Comparison of ENCODE assay signal across 8 mouse cellular contexts in genomic region chr7:141436523-141436892, GRCm38 (mm10). TPM values are rescaled to one million over a fixed set of nuclear protein-coding genes. Genes with fewer than 3 reads are reported as not detected.
DNase-seq lines count a peak whose midpoint lies in the region; ATAC-seq and TF ChIP-seq lines count a peak whose summit lies in the region.

No protein-coding gene starts in this region.

- H3K4me3 ChIP-seq in lung, postnatal 0 days (ENCODE audit: low read depth, low read length): peak overlapping the region; percentile 65; the same call in 1 of the 2 replicates
- H3K4me3 ChIP-seq in forebrain, embryonic 11.5 days (ENCODE audit: low read depth, low read length): peak overlapping the region; percentile 58
- peak overlapping the region; percentile 70 for H3K4me3 ChIP-seq in limb, embryonic 12.5 days (replicated peaks)
- peak overlapping the region; percentile 76 for H3K4me3 ChIP-seq in small intestine, adult 2 months (ENCODE audit: low read depth, low read length)
- H3K4me3 ChIP-seq in thymus, adult 2 months (ENCODE audit: control insufficient read depth, insufficient read depth, low read length): no peak overlapping the region

- WGBS in lung, postnatal 0 days: 50% methylated on average over 2 of the region's 2 CpGs
- WGBS in forebrain, embryonic 11.5 days: 49% methylated on average over 2 of the region's 2 CpGs
- 74% methylated on average over 2 of the region's 2 CpGs for WGBS in limb, embryonic 12.5 days
- 34% methylated on average over 2 of the region's 2 CpGs for WGBS in small intestine, adult 2 months
- 46% methylated on average over 2 of the region's 2 CpGs for WGBS in thymus, adult 2 months

- H3K36me3 ChIP-seq in lung, postnatal 0 days (ENCODE audit: insufficient read depth, low read length): no peaks in the 10 kb centered on the region; the same call in 1 of the 2 replicates
- H3K36me3 ChIP-seq in forebrain, embryonic 11.5 days (ENCODE audit: control insufficient read depth, insufficient read depth, low read length): peaks cover 2% of the 10 kb centered on the region; the same call in 1 of the 2 replicates
- H3K36me3 ChIP-seq in limb, embryonic 12.5 days: peaks cover 62% of the 10 kb centered on the region
- peaks cover 25% of the 10 kb centered on the region for H3K36me3 ChIP-seq in small intestine, adult 2 months (ENCODE audit: control insufficient read depth, insufficient read depth, low read length)
- no peaks in the 10 kb centered on the region for H3K36me3 ChIP-seq in thymus, adult 2 months (ENCODE audit: control insufficient read depth, insufficient read depth, low read length)

- H3K27ac ChIP-seq in lung, postnatal 0 days (ENCODE audit: low read length): no peak overlapping the region
- no peak overlapping the region for H3K27ac ChIP-seq in forebrain, embryonic 11.5 days (ENCODE audit: low read depth, low read length)
- no peak overlapping the region for H3K27ac ChIP-seq in limb, embryonic 12.5 days
- peak overlapping the region; percentile 96 for H3K27ac ChIP-seq in small intestine, adult 2 months (ENCODE audit: insufficient read depth, low read depth, low read length)
- no peak overlapping the region for H3K27ac ChIP-seq in thymus, adult 2 months (ENCODE audit: control insufficient read depth, insufficient read depth, low read length)

- TF ChIP-seq EP300 in lung, postnatal 0 days (IDR thresholded peaks at IDR 0.05): no peak

- DNase-seq in lung, postnatal 0 days (ENCODE audit: low spot score): no peak
- no peak for DNase-seq in lung, postnatal 25 days (ENCODE audit: low spot score)
- DNase-seq in forebrain, embryonic 11.5 days (ENCODE audit: low spot score): no peak
- no peak for DNase-seq in thymus, adult 2 months
- DNase-seq in left cerebral cortex, adult 11 months (ENCODE audit: low spot score): no peak
- DNase-seq in layer of hippocampus, postnatal 14 days (ENCODE audit: low spot score in 2 of 2): no peak

- H3K4me2 ChIP-seq in lung, postnatal 0 days (replicated peaks; ENCODE audit: low read depth, low read length): peak overlapping the region; percentile 86
- peak overlapping the region; percentile 96 for H3K4me2 ChIP-seq in forebrain, embryonic 11.5 days (ENCODE audit: low read depth, low read length, severe bottlenecking)
- peak overlapping the region; percentile 87 for H3K4me2 ChIP-seq in limb, embryonic 12.5 days

- no peak for ATAC-seq in lung, postnatal 0 days
- ATAC-seq in forebrain, embryonic 11.5 days (replicated peaks; ENCODE audit: low FRiP score): no peak
- no peak for ATAC-seq in limb, embryonic 12.5 days (ENCODE audit: insufficient number of reproducible peaks, insufficient read depth, low FRiP score, low TSS enrichment, low read depth)

- no peak overlapping the region for H3K9ac ChIP-seq in lung, postnatal 0 days (replicated peaks; ENCODE audit: low read depth)
- peak overlapping the region; percentile 81 for H3K9ac ChIP-seq in forebrain, embryonic 11.5 days (ENCODE audit: low read length)
- peak overlapping the region; percentile 76 for H3K9ac ChIP-seq in limb, embryonic 12.5 days (replicated peaks)

- no peak for TF ChIP-seq CTCF in lung, postnatal 0 days (IDR thresholded peaks at IDR 0.05)
- TF ChIP-seq CTCF in small intestine, adult 2 months (IDR thresholded peaks at IDR 0.05; ENCODE audit: extremely low read depth, insufficient read length, insufficient replicate concordance, low read depth, low read length): no peak
- no peak for TF ChIP-seq CTCF in thymus, adult 2 months (IDR thresholded peaks at IDR 0.05; ENCODE audit: borderline replicate concordance, control insufficient read depth, extremely low read depth, insufficient read depth, low read length, poor library complexity)

- H3K9me3 ChIP-seq in lung, postnatal 0 days (ENCODE audit: low read length): no peaks in the 10 kb centered on the region
- H3K9me3 ChIP-seq in forebrain, embryonic 11.5 days (ENCODE audit: control insufficient read depth, low read length): no peaks in the 10 kb centered on the region
- H3K9me3 ChIP-seq in limb, embryonic 12.5 days: no peaks in the 10 kb centered on the region

- peaks cover 20% of the 10 kb centered on the region for H3K4me1 ChIP-seq in lung, postnatal 0 days (ENCODE audit: insufficient read depth, low read depth, low read length)
- H3K4me1 ChIP-seq in forebrain, embryonic 11.5 days (replicated peaks; ENCODE audit: control insufficient read depth, insufficient read depth, low read length): peaks cover 22% of the 10 kb centered on the region
- H3K4me1 ChIP-seq in limb, embryonic 12.5 days (replicated peaks): peaks cover 46% of the 10 kb centered on the region
- peaks cover 31% of the 10 kb centered on the region for H3K4me1 ChIP-seq in small intestine, adult 2 months (ENCODE audit: control insufficient read depth, insufficient read depth, insufficient read length, low read length)
- H3K4me1 ChIP-seq in thymus, adult 2 months (replicated peaks; ENCODE audit: control insufficient read depth, insufficient read depth, low read length): peaks cover 32% of the 10 kb centered on the region

- no peak for TF ChIP-seq POLR2A in small intestine, adult 2 months (IDR thresholded peaks at IDR 0.05; ENCODE audit: low read depth, low read length)
- no peak for TF ChIP-seq POLR2A in thymus, adult 2 months (IDR thresholded peaks at IDR 0.05; ENCODE audit: control insufficient read depth, extremely low read depth, insufficient read depth, low read length, poor library complexity)

- no peaks in the 10 kb centered on the region for H3K27me3 ChIP-seq in lung, postnatal 0 days (replicated peaks; ENCODE audit: insufficient read depth, low read length)
- H3K27me3 ChIP-seq in forebrain, embryonic 11.5 days (ENCODE audit: control insufficient read depth, insufficient read depth, low read length): no peaks in the 10 kb centered on the region; the same call in 1 of the 2 replicates
- H3K27me3 ChIP-seq in limb, embryonic 12.5 days: no peaks in the 10 kb centered on the region
- H3K27me3 ChIP-seq in small intestine, adult 2 months (ENCODE audit: control insufficient read depth, insufficient read depth, low read length): no peaks in the 10 kb centered on the region
- H3K27me3 ChIP-seq in thymus, adult 2 months (ENCODE audit: control insufficient read depth, insufficient read depth, low read length): no peaks in the 10 kb centered on the region

RNA-seq across cellular contexts. Expression of gene Slc25a22, which starts 1.2 kb away (rescaled TPM):
- polyA plus RNA-seq in lung, postnatal 0 days (2015; fragmentation: Nextera tagmentation; extraction: Ambion mirVana): 9.8 and 12.3 TPM in 2 replicates
- polyA plus RNA-seq in forebrain, embryonic 11.5 days (2014; fragmentation: Nextera tagmentation; extraction: Ambion mirVana): 43.2 and 46.0 TPM in 2 replicates
- polyA plus RNA-seq in limb, embryonic 12.5 days (2016; fragmentation: Nextera tagmentation; extraction: Ambion mirVana): 33.1 and 38.3 TPM in 2 replicates
- polyA plus RNA-seq in small intestine, adult 2 months (2012; rRNA removed): 104 and 488 TPM in 2 replicates
- polyA plus RNA-seq in thymus, adult 2 months (2012; rRNA removed): 114 and 128 TPM in 2 replicates
- total RNA-seq in layer of hippocampus, postnatal 14 days (2021): 100 to 1,000 TPM; 366 to 390 TPM

RNA-seq across cellular contexts. Expression of gene Cend1, which starts 7.2 kb away (rescaled TPM):
- polyA plus RNA-seq in lung, postnatal 0 days (2015; fragmentation: Nextera tagmentation; extraction: Ambion mirVana): 0.25 TPM in 2 replicates
- polyA plus RNA-seq in forebrain, embryonic 11.5 days (2014; fragmentation: Nextera tagmentation; extraction: Ambion mirVana): 4.1 and 5.4 TPM in 2 replicates
- 5.6 and 6.3 TPM in 2 replicates for polyA plus RNA-seq in limb, embryonic 12.5 days (2016; fragmentation: Nextera tagmentation; extraction: Ambion mirVana)
- 0.84 and 1.0 TPM in 2 replicates for polyA plus RNA-seq in small intestine, adult 2 months (2012; rRNA removed)
- 0.43 and 0.63 TPM in 2 replicates for polyA plus RNA-seq in thymus, adult 2 months (2012; rRNA removed)
- 100 to 1,000 TPM; 332 to 341 TPM for total RNA-seq in layer of hippocampus, postnatal 14 days (2021)

RNA-seq across cellular contexts. Expression of gene Pidd1, which starts 7.3 kb away (rescaled TPM):
- 1.7 and 1.8 TPM in 2 replicates for polyA plus RNA-seq in lung, postnatal 0 days (2015; fragmentation: Nextera tagmentation; extraction: Ambion mirVana)
- polyA plus RNA-seq in forebrain, embryonic 11.5 days (2014; fragmentation: Nextera tagmentation; extraction: Ambion mirVana): 22.3 TPM in 2 replicates
- polyA plus RNA-seq in limb, embryonic 12.5 days (2016; fragmentation: Nextera tagmentation; extraction: Ambion mirVana): 16.4 and 19.2 TPM in 2 replicates
- polyA plus RNA-seq in small intestine, adult 2 months (2012; rRNA removed): 5.8 and 13.9 TPM in 2 replicates
- 109 and 133 TPM in 2 replicates for polyA plus RNA-seq in thymus, adult 2 months (2012; rRNA removed)
- total RNA-seq in layer of hippocampus, postnatal 14 days (2021): 1 to 10 TPM; 1.9 TPM

RNA-seq across cellular contexts. Expression of gene Rplp2, which starts 10.7 kb away (rescaled TPM):
- polyA plus RNA-seq in lung, postnatal 0 days (2015; fragmentation: Nextera tagmentation; extraction: Ambion mirVana): 878 and 910 TPM in 2 replicates
- 935 and 968 TPM in 2 replicates for polyA plus RNA-seq in forebrain, embryonic 11.5 days (2014; fragmentation: Nextera tagmentation; extraction: Ambion mirVana)
- 1,204 and 1,293 TPM in 2 replicates for polyA plus RNA-seq in limb, embryonic 12.5 days (2016; fragmentation: Nextera tagmentation; extraction: Ambion mirVana)
- 287 and 441 TPM in 2 replicates for polyA plus RNA-seq in small intestine, adult 2 months (2012; rRNA removed)
- polyA plus RNA-seq in thymus, adult 2 months (2012; rRNA removed): 674 and 750 TPM in 2 replicates
- total RNA-seq in layer of hippocampus, postnatal 14 days (2021): 100 to 1,000 TPM; 577 to 590 TPM

RNA-seq across cellular contexts. Expression of gene Pnpla2, which starts 18.5 kb away (rescaled TPM):
- 96.0 and 116 TPM in 2 replicates for polyA plus RNA-seq in lung, postnatal 0 days (2015; fragmentation: Nextera tagmentation; extraction: Ambion mirVana)
- 16.9 and 17.9 TPM in 2 replicates for polyA plus RNA-seq in forebrain, embryonic 11.5 days (2014; fragmentation: Nextera tagmentation; extraction: Ambion mirVana)
- polyA plus RNA-seq in limb, embryonic 12.5 days (2016; fragmentation: Nextera tagmentation; extraction: Ambion mirVana): 13.7 and 14.9 TPM in 2 replicates
- polyA plus RNA-seq in small intestine, adult 2 months (2012; rRNA removed): 86.0 and 319 TPM in 2 replicates
- 256 and 296 TPM in 2 replicates for polyA plus RNA-seq in thymus, adult 2 months (2012; rRNA removed)
- 10 to 100 TPM; 32.4 to 36.6 TPM for total RNA-seq in layer of hippocampus, postnatal 14 days (2021)
